Mouse (Mus musculus) lung, embryonic 14.5 days (tissue): ENCODE data around the gene Mybl2. TPM values are rescaled to one million over a fixed set of nuclear protein-coding genes. Genes with fewer than 3 reads are reported as not detected.

Source experiments
- ATAC-seq: fragments of 200-750 bp; cut with Nextera tagmentation; 2 replicates; pipeline ENCODE4 v1.8.0; 2017; ENCODE audit warnings: mild to moderate bottlenecking, moderate TSS enrichment, moderate library complexity; ENCODE audit not compliant: insufficient read depth
- DNase-seq: peaks from one replicate; pipeline ENCODE4 v3.0.0-alpha.2; 2015
- H3K27ac ChIP-seq: fragments of 300-500 bp; sonication (generic); 2 replicates; pipeline ENCODE4 v1.5.1; 2014; ENCODE audit warnings: low read depth, mild to moderate bottlenecking, moderate library complexity
- H3K27me3 ChIP-seq: fragments of 300-500 bp; sonication (generic); 2 replicates; pipeline ENCODE4 v1.6.1; 2014; ENCODE audit warnings: low read length, control low read depth; ENCODE audit not compliant: insufficient read depth
- H3K36me3 ChIP-seq: fragments of 300-500 bp; sonication (generic); 2 replicates; pipeline ENCODE4 v1.6.1; 2014; ENCODE audit warnings: control low read depth; ENCODE audit not compliant: insufficient read depth
- H3K4me1 ChIP-seq: fragments of 300-500 bp; sonication (generic); 2 replicates; pipeline ENCODE4 v1.6.1; 2014; ENCODE audit warnings: antibody characterized with exemption, control low read depth; ENCODE audit not compliant: insufficient read depth
- H3K4me2 ChIP-seq: fragments of 300-500 bp; sonication (generic); 2 replicates; pipeline ENCODE4 v1.6.1; 2014; ENCODE audit warnings: mild to moderate bottlenecking
- H3K4me3 ChIP-seq: fragments of 300-500 bp; sonication (generic); 2 replicates; pipeline ENCODE4 v1.5.1; 2014; ENCODE audit warnings: low read depth, low read length
- H3K9ac ChIP-seq: fragments of 300-500 bp; sonication (generic); 2 replicates; pipeline ENCODE4 v1.6.1; 2014
- H3K9me3 ChIP-seq: fragments of 300-500 bp; sonication (generic); 2 replicates; pipeline ENCODE4 v1.6.1; 2016; ENCODE audit warnings: low read depth, low read length, control low read depth
- CTCF ChIP-seq: IDR thresholded peaks from 2 replicates; pipeline ENCODE4 v1.5.1; 2016; ENCODE audit warnings: antibody characterized with exemption, low read depth
- WGBS: fragments of 180-500 bp; shearing (Covaris S2); extraction: QIAGEN DNeasy Blood & Tissue Kit; methylation state at CpG from one replicate; pipeline ENCODE4 v1.1.7; 2014; 5-methylcytosine and 5-hydroxymethylcytosine counted together
- polyA plus RNA-seq: library from polyadenylated mRNA; unstranded; fragments of >200 nt; fragmentation: Nextera tagmentation; extraction: Ambion mirVana; gene quantifications from 2 replicates; pipeline ENCODE4 v1.2.1, GENCODE M21; 2014

The Mybl2 gene
- 33.4 and 39.5 TPM in 2 replicates for polyA plus RNA-seq

GRCm38 (mm10) chr2:163054335-163054840, at the start of gene Mybl2:
Gene Mybl2 (plus strand): TSS chr2:163054687.
- under 1% methylated on average over 44 of the region's 48 CpGs for WGBS
- no peak for TF ChIP-seq CTCF

DNA sequence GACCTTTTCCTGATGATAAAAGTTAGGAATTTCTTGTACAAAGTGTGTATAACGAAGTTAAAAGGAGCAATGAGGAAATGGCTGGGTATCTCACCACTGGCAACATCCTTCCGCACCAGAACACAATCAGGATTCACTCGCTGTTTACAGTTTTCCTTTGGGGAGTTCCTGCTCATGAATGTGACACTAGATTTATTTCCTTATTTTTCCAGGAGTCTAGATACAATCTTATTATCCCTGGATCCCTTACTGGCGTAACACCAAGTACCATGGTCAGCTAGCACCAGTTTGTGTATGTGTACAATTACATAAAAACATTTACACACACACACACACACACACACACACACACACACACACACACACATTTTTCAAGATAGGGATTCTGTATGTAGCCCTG, 47.2 kb upstream of the Mybl2 start:
- DNase-seq (no peak), ATAC-seq (no peak)
- Histone ChIP-seq H3K4me3 (no peak overlapping the region), H3K9me3 (no peaks in the 10 kb centered on the region), H3K4me1 (no peaks in the 10 kb centered on the region), H3K27ac (no peak overlapping the region), H3K36me3 (no peaks in the 10 kb centered on the region), H3K4me2 (no peak overlapping the region), H3K9ac (no peak overlapping the region), H3K27me3 (no peaks in the 10 kb centered on the region)
- 76% methylated on average over 4 of the region's 4 CpGs for WGBS
- TF ChIP-seq CTCF = no peak

More at GRCm38 (mm10) chr2:163054335-163054840, at the start of gene Mybl2:
- Histone ChIP-seq H3K27ac (peak within 1 kb of the TSS; percentile 67), H3K36me3 (0 out of 2 replicates have a peak, but pooled peaks cover 3% of the 10 kb centered on the region), H3K27me3 (no peaks in the 10 kb centered on the region), H3K9ac (peak within 1 kb of the TSS; percentile 79), H3K4me1 (peaks cover 16% of the 10 kb centered on the region; the same call in 1 of the 2 replicates), H3K4me2 (peak within 1 kb of the TSS; percentile 98), H3K4me3 (peak within 1 kb of the TSS; percentile 79), H3K9me3 (no peaks in the 10 kb centered on the region)
- DNase-seq = peak; percentile 98
- ATAC-seq = peak; percentile 99

DNA sequence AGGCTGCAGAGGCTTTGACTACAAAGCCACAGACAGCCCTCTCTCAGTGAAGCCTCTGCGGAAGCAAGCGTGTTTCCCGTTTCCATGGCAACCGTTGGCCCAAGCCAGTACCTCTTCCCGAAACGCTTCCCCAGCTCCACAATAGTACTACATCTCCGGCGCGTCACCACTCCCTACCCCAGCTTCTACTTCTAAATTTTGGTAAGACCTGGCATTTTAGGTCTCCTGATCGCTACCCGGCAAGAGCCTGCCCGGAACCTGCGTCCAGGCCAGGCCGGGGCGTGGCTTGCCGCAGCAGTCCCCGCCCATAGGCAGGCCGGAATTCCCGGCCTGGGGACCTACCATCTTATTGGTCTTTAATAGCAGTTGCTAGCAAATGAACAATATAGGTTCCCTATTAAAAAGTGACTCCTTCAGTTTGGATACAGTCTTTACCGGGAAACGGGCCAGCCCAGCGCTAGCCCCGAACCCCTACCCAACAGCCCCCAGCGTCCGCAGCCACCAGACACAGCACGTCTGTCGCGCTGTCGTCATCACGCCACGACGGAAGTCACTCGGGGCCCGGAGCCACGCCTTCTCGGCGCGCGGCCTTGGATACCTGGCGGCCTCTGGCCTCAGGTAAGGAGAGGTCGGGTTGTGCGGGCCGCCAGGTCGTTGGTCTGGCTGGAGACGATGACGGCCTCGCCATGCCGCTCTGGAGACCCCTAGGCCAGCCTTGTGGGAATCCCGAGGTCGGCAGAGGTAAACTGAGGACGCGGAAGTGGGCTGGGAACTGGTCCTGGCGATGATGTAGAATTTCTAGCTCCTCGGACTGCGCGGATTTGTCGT, 37.4 kb upstream of the Mybl2 start, which contains the start of gene Ift52:
TSS of gene Ift52 (plus strand) at position 439 of the 828 bp plus-strand sequence.
- DNase-seq = peak; percentile 95
- no peaks in the 10 kb centered on the region for H3K36me3 ChIP-seq
- WGBS = under 1% methylated on average over 57 of the region's 57 CpGs
- TF ChIP-seq CTCF = no peak
- H3K9ac ChIP-seq = peak within 1 kb of the TSS; percentile 80
- ATAC-seq = peak; percentile 96
- no peaks in the 10 kb centered on the region for H3K27me3 ChIP-seq
- H3K4me3 ChIP-seq = peak within 1 kb of the TSS; percentile 89
- H3K4me2 ChIP-seq = peak within 1 kb of the TSS; percentile 60
- 0 out of 2 replicates have a peak, but pooled peaks cover 4% of the 10 kb centered on the region for H3K4me1 ChIP-seq
- H3K9me3 ChIP-seq = no peaks in the 10 kb centered on the region
- H3K27ac ChIP-seq = peak within 1 kb of the TSS; percentile 80

GRCm38 (mm10) chr2:163031289-163031688, 23.2 kb upstream of the Mybl2 start:
- H3K9me3 ChIP-seq = no peaks in the 10 kb centered on the region
- H3K4me2 ChIP-seq = no peak overlapping the region
- TF ChIP-seq CTCF = no peak
- no peak overlapping the region for H3K27ac ChIP-seq
- H3K4me3 ChIP-seq = no peak overlapping the region
- no peak overlapping the region for H3K9ac ChIP-seq
- DNase-seq (no peak), ATAC-seq (no peak)
- H3K36me3 ChIP-seq = peaks cover 82% of the 10 kb centered on the region
- no peaks in the 10 kb centered on the region for H3K27me3 ChIP-seq
- WGBS = 86% methylated on average over 5 of the region's 5 CpGs
- H3K4me1 ChIP-seq = no peaks in the 10 kb centered on the region

GRCm38 (mm10) chr2:163031757-163032156, 22.7 kb upstream of the Mybl2 start:
- no peak overlapping the region for H3K9ac ChIP-seq
- no peaks in the 10 kb centered on the region for H3K4me1 ChIP-seq
- H3K4me3 ChIP-seq = no peak overlapping the region
- no peak for TF ChIP-seq CTCF
- no peaks in the 10 kb centered on the region for H3K27me3 ChIP-seq
- ATAC-seq = no peak
- no peaks in the 10 kb centered on the region for H3K9me3 ChIP-seq
- peaks cover 82% of the 10 kb centered on the region for H3K36me3 ChIP-seq
- WGBS = 79% methylated on average over 2 of the region's 2 CpGs
- H3K4me2 ChIP-seq = no peak overlapping the region
- no peak overlapping the region for H3K27ac ChIP-seq
- DNase-seq = no peak

DNA sequence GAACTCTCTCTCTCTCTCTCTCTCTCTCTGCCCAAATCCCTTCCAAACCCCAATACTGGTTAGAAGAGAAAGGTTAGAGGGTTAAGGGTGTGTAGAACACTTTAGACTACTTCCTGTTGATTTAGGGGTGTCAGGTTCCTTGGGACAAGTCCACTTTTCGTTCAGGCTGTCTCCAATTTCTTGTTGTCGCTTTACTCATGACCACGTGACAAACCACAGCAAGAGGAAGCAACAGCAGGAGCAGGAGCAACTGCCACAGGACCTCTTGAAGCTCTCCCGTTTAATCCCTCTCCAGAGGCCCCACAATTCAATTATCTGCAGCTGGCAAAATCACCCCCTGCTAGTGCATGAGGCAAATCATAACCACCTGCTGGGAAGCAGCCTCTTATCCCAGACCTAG, 21.9 kb upstream of the Mybl2 start:
- ATAC-seq = no peak
- peaks cover 82% of the 10 kb centered on the region for H3K36me3 ChIP-seq

GRCm38 (mm10) chr2:163039940-163040339, 14.5 kb upstream of the Mybl2 start:
- no peak for DNase-seq
- H3K9ac ChIP-seq = no peak overlapping the region
- no peak overlapping the region for H3K4me2 ChIP-seq
- H3K27me3 ChIP-seq = no peaks in the 10 kb centered on the region
- no peaks in the 10 kb centered on the region for H3K9me3 ChIP-seq
- no peak overlapping the region for H3K27ac ChIP-seq
- TF ChIP-seq CTCF = no peak
- H3K4me1 ChIP-seq = no peaks in the 10 kb centered on the region
- peaks cover 79% of the 10 kb centered on the region for H3K36me3 ChIP-seq
- ATAC-seq = no peak
- WGBS = 81% methylated on average over 7 of the region's 7 CpGs
- H3K4me3 ChIP-seq = no peak overlapping the region

More for the DNA sequence above, 21.9 kb upstream of the Mybl2 start:
- WGBS = 45% methylated on average over 4 of the region's 4 CpGs
- H3K27me3 ChIP-seq = no peaks in the 10 kb centered on the region
- H3K4me2 ChIP-seq = no peak overlapping the region
- no peaks in the 10 kb centered on the region for H3K4me1 ChIP-seq
- H3K9ac ChIP-seq = no peak overlapping the region
- no peaks in the 10 kb centered on the region for H3K9me3 ChIP-seq
- H3K27ac ChIP-seq = no peak overlapping the region
- TF ChIP-seq CTCF = no peak
- DNase-seq = no peak
- no peak overlapping the region for H3K4me3 ChIP-seq
